Mouse (Mus musculus) liver, embryonic 16.5 days (tissue): Measurements from ENCODE around the gene Btbd9. TPM values are rescaled to one million over a fixed set of nuclear protein-coding genes. Genes with fewer than 3 reads are reported as not detected.

Source experiments
- ATAC-seq: fragments of 200-750 bp; cut with Nextera tagmentation; 2 replicates; pipeline ENCODE4 v1.8.0; 2017; ENCODE audit warnings: low read depth, mild to moderate bottlenecking, moderate number of reproducible peaks, moderate library complexity
- H3K27ac ChIP-seq: fragments of 300-500 bp; sonication (generic); 2 replicates; pipeline ENCODE4 v1.5.1; 2014; ENCODE audit warnings: mild to moderate bottlenecking, low read length
- H3K27me3 ChIP-seq: fragments of 300-500 bp; sonication (generic); 2 replicates; pipeline ENCODE4 v1.6.1; 2014; ENCODE audit warnings: low read depth, low read length, mixed read lengths; ENCODE audit not compliant: control insufficient read depth, insufficient read depth
- H3K36me3 ChIP-seq: fragments of 300-500 bp; sonication (generic); 2 replicates; pipeline ENCODE4 v1.6.1; 2014; ENCODE audit warnings: mild to moderate bottlenecking; ENCODE audit not compliant: control insufficient read depth, insufficient read depth
- H3K4me1 ChIP-seq: fragments of 300-500 bp; sonication (generic); 2 replicates; pipeline ENCODE4 v1.6.1; 2014; ENCODE audit warnings: low read depth, low read length, mixed read lengths; ENCODE audit not compliant: control insufficient read depth
- H3K4me2 ChIP-seq: fragments of 300-500 bp; sonication (generic); 2 replicates; pipeline ENCODE4 v1.6.1; 2014; ENCODE audit warnings: low read depth, low read length, mixed read lengths
- H3K4me3 ChIP-seq: fragments of 300-500 bp; sonication (generic); 2 replicates; pipeline ENCODE4 v1.5.1; 2014; ENCODE audit warnings: low read depth, mild to moderate bottlenecking, low read length
- H3K9ac ChIP-seq: fragments of 300-500 bp; sonication (generic); 2 replicates; pipeline ENCODE4 v1.6.1; 2014; ENCODE audit warnings: low read depth, low read length
- H3K9me3 ChIP-seq: fragments of 300-500 bp; sonication (generic); replicated peaks from 2 replicates; pipeline ENCODE4 v1.6.1; 2016; ENCODE audit warnings: low read length; ENCODE audit not compliant: control insufficient read depth
- WGBS: fragments of 180-500 bp; shearing (Covaris S2); extraction: QIAGEN DNeasy Blood & Tissue Kit; methylation state at CpG from one replicate; pipeline ENCODE4 v1.1.7; 2014; ENCODE audit not compliant: insufficient replicate concordance; 5-methylcytosine and 5-hydroxymethylcytosine counted together
- polyA plus RNA-seq: library from polyadenylated mRNA; unstranded; fragments of >200 nt; fragmentation: Nextera tagmentation; extraction: Ambion mirVana; gene quantifications from 2 replicates; pipeline ENCODE4 v1.2.1, GENCODE M21; 2015

Btbd9 gene
- polyA plus RNA-seq, 1 experiment from 2014 or later = 13.2 TPM

GRCm38 (mm10) chr17:30515401-30515800 lies 60.9 kb downstream of the Btbd9 start:
- no peak overlapping the region for H3K27ac ChIP-seq
- H3K9me3 ChIP-seq = no peaks in the 10 kb centered on the region
- WGBS = 73% methylated on average over 8 of the region's 8 CpGs
- no peak for ATAC-seq
- no peaks in the 10 kb centered on the region for H3K27me3 ChIP-seq
- H3K36me3 ChIP-seq = no peaks in the 10 kb centered on the region
- no peak overlapping the region for H3K4me3 ChIP-seq
- H3K4me2 ChIP-seq = no peak overlapping the region
- no peak overlapping the region for H3K9ac ChIP-seq
- no peaks in the 10 kb centered on the region for H3K4me1 ChIP-seq

GRCm38 (mm10) chr17:30513034-30513433 lies 63.3 kb downstream of the Btbd9 start:
- ATAC-seq = no peak
- Histone ChIP-seq H3K4me1 (no peaks in the 10 kb centered on the region), H3K36me3 (no peaks in the 10 kb centered on the region), H3K27ac (no peak overlapping the region), H3K9me3 (no peaks in the 10 kb centered on the region), H3K9ac (no peak overlapping the region), H3K27me3 (no peaks in the 10 kb centered on the region), H3K4me2 (no peak overlapping the region), H3K4me3 (no peak overlapping the region)
- 82% methylated on average over 9 of the region's 9 CpGs for WGBS

- Histone ChIP-seq H3K4me2 (no peak overlapping the region), H3K9ac (no peak overlapping the region), H3K36me3 (no peaks in the 10 kb centered on the region), H3K27me3 (no peaks in the 10 kb centered on the region), H3K4me1 (no peaks in the 10 kb centered on the region), H3K9me3 (no peaks in the 10 kb centered on the region), H3K4me3 (no peak overlapping the region), H3K27ac (no peak overlapping the region)
- no peak for ATAC-seq
- WGBS = 68% methylated on average over 7 of the region's 7 CpGs
Observed at GRCm38 (mm10) chr17:30512531-30512930, 63.8 kb downstream of the Btbd9 start.

GRCm38 (mm10) chr17:30512007-30512406 lies 64.3 kb downstream of the Btbd9 start:
- Histone ChIP-seq H3K27ac (no peak overlapping the region), H3K4me2 (no peak overlapping the region), H3K9ac (no peak overlapping the region), H3K36me3 (no peaks in the 10 kb centered on the region), H3K4me1 (no peaks in the 10 kb centered on the region), H3K9me3 (no peaks in the 10 kb centered on the region), H3K4me3 (no peak overlapping the region), H3K27me3 (no peaks in the 10 kb centered on the region)
- ATAC-seq = no peak
- WGBS = 70% methylated on average over 4 of the region's 4 CpGs

- no peaks in the 10 kb centered on the region for H3K36me3 ChIP-seq
- H3K4me3 ChIP-seq = no peak overlapping the region
- H3K9ac ChIP-seq = no peak overlapping the region
- H3K4me2 ChIP-seq = no peak overlapping the region
- no peak for ATAC-seq
- no peak overlapping the region for H3K27ac ChIP-seq
- no peaks in the 10 kb centered on the region for H3K27me3 ChIP-seq
- 56% methylated on average over 6 of the region's 6 CpGs for WGBS
- no peaks in the 10 kb centered on the region for H3K4me1 ChIP-seq
- H3K9me3 ChIP-seq = no peaks in the 10 kb centered on the region
Observed at GRCm38 (mm10) chr17:30511399-30511798, 64.9 kb downstream of the Btbd9 start.

- Histone ChIP-seq H3K9me3 (no peaks in the 10 kb centered on the region), H3K4me2 (no peak overlapping the region), H3K36me3 (no peaks in the 10 kb centered on the region), H3K4me1 (no peaks in the 10 kb centered on the region), H3K4me3 (no peak overlapping the region), H3K27me3 (no peaks in the 10 kb centered on the region), H3K27ac (no peak overlapping the region), H3K9ac (no peak overlapping the region)
- no peak for ATAC-seq
- 74% methylated on average over 6 of the region's 6 CpGs for WGBS
Observed at GRCm38 (mm10) chr17:30510171-30510570, 66.1 kb downstream of the Btbd9 start.

- no peak overlapping the region for H3K4me3 ChIP-seq
- no peaks in the 10 kb centered on the region for H3K36me3 ChIP-seq
- ATAC-seq = no peak
- H3K27ac ChIP-seq = no peak overlapping the region
- H3K9me3 ChIP-seq = no peaks in the 10 kb centered on the region
- WGBS = 75% methylated on average over 6 of the region's 6 CpGs
- no peaks in the 10 kb centered on the region for H3K4me1 ChIP-seq
- H3K27me3 ChIP-seq = no peaks in the 10 kb centered on the region
- H3K4me2 ChIP-seq = no peak overlapping the region
- H3K9ac ChIP-seq = no peak overlapping the region
Observed at GRCm38 (mm10) chr17:30509646-30510045, 66.6 kb downstream of the Btbd9 start.

GRCm38 (mm10) chr17:30507636-30508576 lies 68.4 kb downstream of the Btbd9 start:
- Histone ChIP-seq H3K4me1 (no peaks in the 10 kb centered on the region), H3K4me2 (no peak overlapping the region), H3K4me3 (no peak overlapping the region), H3K9me3 (no peaks in the 10 kb centered on the region), H3K27me3 (no peaks in the 10 kb centered on the region), H3K27ac (no peak overlapping the region), H3K9ac (no peak overlapping the region), H3K36me3 (no peaks in the 10 kb centered on the region)
- WGBS = 62% methylated on average over 9 of the region's 9 CpGs
- no peak for ATAC-seq

GRCm38 (mm10) chr17:30506916-30507315 lies 69.4 kb downstream of the Btbd9 start:
- 68% methylated on average over 5 of the region's 5 CpGs for WGBS
- H3K4me2 ChIP-seq = no peak overlapping the region
- no peaks in the 10 kb centered on the region for H3K27me3 ChIP-seq
- H3K27ac ChIP-seq = no peak overlapping the region
- H3K4me3 ChIP-seq = no peak overlapping the region
- no peaks in the 10 kb centered on the region for H3K9me3 ChIP-seq
- ATAC-seq = no peak
- no peak overlapping the region for H3K9ac ChIP-seq
- H3K36me3 ChIP-seq = no peaks in the 10 kb centered on the region
- H3K4me1 ChIP-seq = no peaks in the 10 kb centered on the region
